Mouse (Mus musculus) frontal cortex, postnatal 36 days (tissue): ENCODE measurements around the gene Tsc1.
A peak's percentile ranks its signal among the peaks of the same experiment; 100 is the strongest.

ENCODE experiments used
- DNase-seq, 2 experiments: peaks; one replicate each; pipeline ENCODE4 v3.0.0; 2022; ENCODE audit warnings: low spot score in 2 of 2

Tsc1 gene

GRCm38 (mm10) chr2:28616358-28616757 is 24.7 kb upstream of the Tsc1 start:
- DNase-seq, result no peak

DNA sequence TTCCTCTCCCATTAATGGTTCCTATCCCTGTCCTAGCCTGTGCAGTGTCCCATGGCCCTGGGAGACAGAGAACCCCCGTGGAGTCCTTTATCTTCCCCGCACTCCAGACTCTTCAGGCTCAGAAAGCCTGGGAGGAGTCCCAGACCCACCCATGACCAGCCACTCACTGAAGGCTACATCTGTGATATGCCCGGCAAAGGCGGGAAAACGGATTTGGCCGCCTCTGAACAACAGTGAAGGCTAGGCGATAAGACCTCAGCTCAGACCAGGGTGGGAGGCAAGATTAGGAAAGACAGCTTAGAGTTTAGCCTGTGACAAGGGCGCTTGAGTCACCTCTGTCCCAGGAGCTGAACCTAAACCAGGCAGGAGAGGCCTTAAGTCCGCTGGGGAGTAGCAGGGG is 24.2 kb upstream of the Tsc1 start:
- DNase-seq, result no peak

DNA sequence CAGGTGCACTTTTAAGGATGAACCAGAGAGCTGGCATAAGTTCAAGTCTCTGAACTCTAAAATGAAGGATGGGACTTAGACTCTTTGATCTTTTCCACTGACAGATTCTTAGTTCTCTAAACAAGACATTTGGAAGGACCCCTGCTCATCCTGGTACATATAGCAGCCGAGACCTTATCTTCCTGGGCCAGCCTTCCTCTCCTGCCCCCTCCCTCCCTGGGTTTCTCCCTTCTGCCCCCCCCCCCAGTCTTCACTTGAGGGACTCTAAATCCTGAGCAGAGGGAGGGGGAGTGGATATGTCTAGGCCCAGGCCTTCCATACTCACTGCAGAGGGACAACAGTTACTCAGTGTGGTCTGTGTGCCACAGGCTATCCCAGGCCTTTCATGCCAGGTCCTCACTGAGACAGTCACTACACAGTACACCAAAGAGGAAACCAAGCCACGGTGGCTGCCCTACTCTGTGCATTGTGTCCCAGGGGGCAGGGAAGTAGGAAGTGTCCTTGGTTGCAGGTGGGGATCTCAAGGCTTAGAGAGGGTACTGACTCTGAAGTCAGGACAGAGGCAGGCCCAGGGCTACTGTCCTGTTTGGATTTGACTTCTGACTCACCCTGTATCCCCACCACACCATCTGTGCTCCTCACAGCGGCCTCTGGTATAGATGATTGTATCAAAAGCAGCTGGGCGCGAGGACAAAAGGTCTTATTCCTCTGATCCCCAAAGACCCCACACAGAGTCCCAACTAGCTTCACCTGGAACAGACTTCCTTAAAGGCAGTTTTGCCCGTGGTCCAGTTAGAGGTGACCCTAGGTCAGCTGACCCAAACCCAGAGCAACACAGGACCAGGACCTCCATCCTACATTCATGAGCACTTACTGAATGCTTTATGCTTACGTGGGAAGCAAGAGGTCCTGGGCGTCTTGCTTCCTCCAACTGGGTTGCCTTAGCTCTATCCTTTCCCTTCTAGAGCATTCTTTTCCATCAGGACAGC is 23.2 kb upstream of the Tsc1 start:
- DNase-seq, result no peak

DNA sequence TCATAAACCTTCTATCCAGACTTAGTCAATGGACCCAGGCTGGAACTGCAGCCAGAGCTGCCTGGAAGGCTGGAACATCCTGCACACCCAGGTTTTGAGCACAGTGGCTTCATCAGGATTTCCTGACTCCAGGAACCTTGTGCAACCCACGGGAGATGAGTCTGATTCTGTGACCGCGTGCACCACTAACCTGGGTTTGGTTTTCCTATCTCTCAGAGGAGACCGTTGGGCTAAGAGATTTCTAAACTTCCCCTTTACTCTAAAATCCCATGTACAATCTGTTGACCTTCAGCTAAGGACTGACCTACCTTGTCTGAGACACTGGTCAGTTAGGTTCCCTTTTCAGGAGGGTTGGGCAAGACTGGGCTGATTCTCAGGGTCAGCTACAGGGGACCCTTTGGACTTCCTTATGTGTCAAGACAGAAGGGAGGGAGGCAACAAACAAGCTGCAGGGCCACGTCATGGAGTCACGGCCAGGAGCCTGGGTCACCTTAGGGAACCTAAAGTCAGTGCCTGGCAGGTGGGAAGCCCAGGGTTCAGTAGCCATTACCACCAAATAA is 22.2 kb upstream of the Tsc1 start:
- DNase-seq, result no peak

DNA sequence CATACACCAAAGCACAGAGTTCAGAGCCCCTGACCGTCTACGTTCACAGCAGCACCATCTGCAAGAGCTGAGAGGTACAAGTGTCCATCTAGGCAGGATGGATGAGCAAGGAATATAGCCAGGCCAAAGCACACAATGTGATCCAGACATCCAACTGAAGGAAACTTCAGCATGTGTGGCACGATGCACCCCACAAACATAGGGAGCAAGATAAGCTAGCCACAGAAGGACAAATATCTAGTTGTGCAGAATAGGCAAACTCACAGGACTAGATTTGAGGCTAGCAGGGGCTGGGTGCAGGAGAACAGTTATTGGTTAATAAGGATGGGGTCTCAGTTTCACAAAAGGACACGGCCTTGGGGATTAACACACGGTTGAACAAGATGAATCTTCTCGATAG is 21.7 kb upstream of the Tsc1 start:
- no peak for DNase-seq

- no peak for DNase-seq
Observed at GRCm38 (mm10) chr2:28620522-28620921, 20.5 kb upstream of the Tsc1 start.

GRCm38 (mm10) chr2:28621111-28621510 is 19.9 kb upstream of the Tsc1 start:
- DNase-seq, result no peak

- no peak for DNase-seq
Observed at GRCm38 (mm10) chr2:28621664-28622171, 19.3 kb upstream of the Tsc1 start, which contains the start of gene Gfi1b. Gene Gfi1b, minus strand, starts transcription at chr2:28621982.

- no peak for DNase-seq
Observed at GRCm38 (mm10) chr2:28622521-28623124, 18.4 kb upstream of the Tsc1 start.

- DNase-seq, result no peak
Observed at GRCm38 (mm10) chr2:28624870-28625269, 16.2 kb upstream of the Tsc1 start.

DNA sequence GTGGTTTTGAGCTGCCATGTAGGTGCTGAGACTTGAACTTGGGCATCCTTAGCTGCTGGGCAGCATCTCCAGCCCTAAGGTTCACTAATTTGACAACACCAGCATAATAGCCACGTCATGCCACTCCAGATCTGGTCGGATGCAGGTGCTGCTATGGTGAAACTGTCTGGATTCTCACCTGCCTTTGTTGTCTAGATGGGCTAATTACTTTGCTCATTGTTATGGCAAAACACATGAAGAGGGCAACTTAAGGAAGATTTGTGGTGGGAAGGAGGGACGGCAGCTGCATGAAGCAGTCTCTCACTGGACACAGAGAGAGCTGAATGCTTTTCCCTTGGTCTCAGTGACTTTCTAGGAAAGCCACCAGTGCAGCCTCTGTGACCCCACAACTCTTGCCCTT is 15.0 kb upstream of the Tsc1 start:
- no peak for DNase-seq

DNA sequence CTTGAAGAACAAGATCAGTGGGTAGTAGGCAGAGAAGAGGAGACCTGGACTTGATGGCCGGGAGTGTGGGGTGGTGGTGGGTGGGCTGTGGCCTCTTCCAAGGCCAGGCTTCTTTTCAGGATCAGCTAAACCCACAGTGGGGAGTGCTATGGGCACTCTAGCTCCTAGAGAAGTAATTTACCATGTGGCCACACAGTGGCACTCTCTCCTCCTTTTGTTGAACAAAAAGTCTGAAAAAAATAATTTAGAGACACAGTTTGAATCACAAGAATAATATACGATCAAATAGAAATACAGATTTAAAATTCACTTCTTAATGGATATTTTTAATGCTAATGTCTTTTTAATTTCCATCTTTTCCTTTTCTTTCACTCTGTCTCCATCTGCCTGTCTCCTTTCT is 13.0 kb upstream of the Tsc1 start:
- no peak for DNase-seq

DNA sequence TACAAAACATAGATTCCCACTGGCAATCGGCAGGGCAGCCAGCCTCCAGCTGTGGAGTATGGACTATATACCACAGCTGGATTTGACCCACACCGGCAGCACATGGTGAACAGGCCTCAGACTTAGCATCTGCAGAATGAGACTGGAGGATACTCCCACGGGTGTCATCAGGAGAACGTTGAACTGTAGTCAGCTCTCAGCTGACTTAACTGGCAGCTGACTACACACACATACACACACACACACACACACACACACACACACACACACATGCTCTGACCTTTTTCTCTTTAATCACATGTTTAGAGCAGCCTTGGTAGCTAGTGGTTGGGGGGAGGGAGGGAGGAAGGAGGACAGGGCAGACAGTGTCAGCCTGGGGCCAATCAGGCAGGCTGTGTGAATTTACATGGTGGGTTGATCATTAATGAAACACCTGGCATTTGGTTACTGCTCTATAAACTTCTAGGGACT is 11.1 kb upstream of the Tsc1 start:
- DNase-seq, result no peak

GRCm38 (mm10) chr2:28632626-28633025 is 8.4 kb upstream of the Tsc1 start:
- DNase-seq, result no peak

DNA sequence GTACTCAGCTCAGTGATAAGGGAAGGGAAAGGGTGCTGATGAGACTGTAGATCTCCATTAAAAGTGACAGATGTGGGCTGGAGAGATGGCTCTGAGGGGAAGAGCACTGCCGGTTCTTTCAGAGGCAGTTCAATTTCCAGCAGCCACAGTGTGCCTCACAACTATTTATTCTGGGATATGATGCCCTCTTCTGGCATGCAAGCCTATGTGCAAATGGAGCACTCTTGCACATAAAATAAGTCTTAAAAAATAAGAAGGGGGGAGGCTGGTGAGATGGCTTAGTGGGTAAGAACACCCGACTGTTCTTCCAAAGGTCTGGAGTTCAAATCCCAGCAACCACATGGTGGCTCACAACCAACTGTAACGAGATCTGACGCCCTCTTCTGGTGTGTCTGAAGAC is 7.9 kb upstream of the Tsc1 start:
- no peak for DNase-seq

GRCm38 (mm10) chr2:28635199-28635598 is 5.8 kb upstream of the Tsc1 start:
- DNase-seq, result no peak

GRCm38 (mm10) chr2:28637106-28637845 is 3.8 kb upstream of the Tsc1 start:
- no peak for DNase-seq

DNA sequence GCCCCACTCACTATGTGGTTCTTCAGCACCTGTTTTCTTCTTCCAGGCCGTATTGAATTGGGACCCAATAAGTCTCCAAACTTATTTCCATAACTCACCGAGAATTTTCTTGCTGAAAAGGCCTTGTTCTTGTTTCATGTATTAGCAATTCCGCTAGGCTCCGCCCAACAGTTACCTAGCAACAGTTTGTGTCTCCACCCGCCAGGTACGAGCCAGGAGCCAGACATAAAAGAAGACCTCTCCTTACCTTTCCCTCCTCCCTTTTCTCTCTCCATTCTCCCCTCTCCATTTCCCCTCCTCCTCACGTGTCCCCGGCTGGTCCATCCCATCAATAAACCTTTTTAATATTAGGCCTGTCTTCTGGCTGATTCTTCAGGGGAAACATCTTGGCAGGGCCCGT is 2.7 kb upstream of the Tsc1 start:
- DNase-seq, result no peak

GRCm38 (mm10) chr2:28638886-28639285 is 2.1 kb upstream of the Tsc1 start:
- DNase-seq, result no peak

GRCm38 (mm10) chr2:28639794-28640193 is 1.2 kb upstream of the Tsc1 start:
- no peak for DNase-seq

- DNase-seq, result peak; percentile 24 to 35
Observed at GRCm38 (mm10) chr2:28641435-28641941, 460 bp downstream of the Tsc1 start.

- no peak for DNase-seq
Observed at GRCm38 (mm10) chr2:28643081-28643480, 2.1 kb downstream of the Tsc1 start.
